Mouse (Mus musculus): ENCODE measurements around the gene Fam180a. TPM values are rescaled to one million over a fixed set of nuclear protein-coding genes. Genes with fewer than 3 reads are reported as not detected.

Fam180a gene
- polyA plus RNA-seq, 1 experiment, result 0.74 TPM

GRCm38 (mm10) chr6:35271868-35272765 lies 53.8 kb downstream of the Fam180a start:
- TF ChIP-seq CTCF (IDR thresholded peaks at IDR 0.05; ENCODE audit: borderline replicate concordance, insufficient read depth, low read depth, low read length), result no peak
- TF ChIP-seq POLR2A (IDR thresholded peaks at IDR 0.05; ENCODE audit: borderline replicate concordance, insufficient read depth, low read length), result no peak
- Histone ChIP-seq H3K4me1 (ENCODE audit: control insufficient read depth, insufficient read depth, low read length) (0 out of 2 replicates have a peak, but pooled peaks cover 3% of the 10 kb centered on the region), H3K27ac (ENCODE audit: insufficient read depth, low read length) (no peak overlapping the region), H3K27me3 (ENCODE audit: control insufficient read depth, insufficient read depth, low read length) (no peaks in the 10 kb centered on the region), H3K4me3 (replicated peaks; ENCODE audit: insufficient read depth, low read depth, low read length) (no peak overlapping the region)
- 82% methylated on average over 20 of the region's 20 CpGs for WGBS
- no peak for DNase-seq

- TF ChIP-seq CTCF (IDR thresholded peaks at IDR 0.05; ENCODE audit: borderline replicate concordance, insufficient read depth, low read depth, low read length), result no peak
- no peak for TF ChIP-seq POLR2A (IDR thresholded peaks at IDR 0.05; ENCODE audit: borderline replicate concordance, insufficient read depth, low read length)
- Histone ChIP-seq H3K4me3 (replicated peaks; ENCODE audit: insufficient read depth, low read depth, low read length) (no peak overlapping the region), H3K27me3 (ENCODE audit: control insufficient read depth, insufficient read depth, low read length) (no peaks in the 10 kb centered on the region), H3K27ac (ENCODE audit: insufficient read depth, low read length) (no peak overlapping the region), H3K4me1 (ENCODE audit: control insufficient read depth, insufficient read depth, low read length) (0 out of 2 replicates have a peak, but pooled peaks cover 3% of the 10 kb centered on the region)
- 15% methylated on average over 12 of the region's 12 CpGs for WGBS
- peak; percentile 33 to 54 for DNase-seq
These were observed 54.7 kb downstream of the Fam180a start for GRCm38 (mm10) chr6:35271094-35271855.

GRCm38 (mm10) chr6:35269643-35270042 lies 56.3 kb downstream of the Fam180a start:
- no peak for TF ChIP-seq CTCF (IDR thresholded peaks at IDR 0.05; ENCODE audit: borderline replicate concordance, insufficient read depth, low read depth, low read length)
- no peak for TF ChIP-seq POLR2A (IDR thresholded peaks at IDR 0.05; ENCODE audit: borderline replicate concordance, insufficient read depth, low read length)
- Histone ChIP-seq H3K27ac (ENCODE audit: insufficient read depth, low read length) (no peak overlapping the region), H3K27me3 (ENCODE audit: control insufficient read depth, insufficient read depth, low read length) (no peaks in the 10 kb centered on the region), H3K4me1 (ENCODE audit: control insufficient read depth, insufficient read depth, low read length) (0 out of 2 replicates have a peak, but pooled peaks cover 3% of the 10 kb centered on the region), H3K4me3 (replicated peaks; ENCODE audit: insufficient read depth, low read depth, low read length) (no peak overlapping the region)
- 81% methylated on average over 13 of the region's 13 CpGs for WGBS
- DNase-seq, result no peak

- H3K4me1 ChIP-seq (ENCODE audit: control insufficient read depth, insufficient read depth, low read length), result 0 out of 2 replicates have a peak, but pooled peaks cover 3% of the 10 kb centered on the region
- H3K27me3 ChIP-seq (ENCODE audit: control insufficient read depth, insufficient read depth, low read length), result no peaks in the 10 kb centered on the region
- no peak for TF ChIP-seq CTCF (IDR thresholded peaks at IDR 0.05; ENCODE audit: borderline replicate concordance, insufficient read depth, low read depth, low read length)
- TF ChIP-seq POLR2A (IDR thresholded peaks at IDR 0.05; ENCODE audit: borderline replicate concordance, insufficient read depth, low read length), result no peak
- 91% methylated on average over 13 of the region's 13 CpGs for WGBS
- no peak overlapping the region for H3K27ac ChIP-seq (ENCODE audit: insufficient read depth, low read length)
- DNase-seq, result no peak
- H3K4me3 ChIP-seq (replicated peaks; ENCODE audit: insufficient read depth, low read depth, low read length), result no peak overlapping the region
These were observed 57.2 kb downstream of the Fam180a start for GRCm38 (mm10) chr6:35268711-35269110.

- TF ChIP-seq POLR2A (IDR thresholded peaks at IDR 0.05; ENCODE audit: borderline replicate concordance, insufficient read depth, low read length) (no peak), CTCF (IDR thresholded peaks at IDR 0.05; ENCODE audit: borderline replicate concordance, insufficient read depth, low read depth, low read length) (no peak)
- Histone ChIP-seq H3K4me3 (replicated peaks; ENCODE audit: insufficient read depth, low read depth, low read length) (no peak overlapping the region), H3K4me1 (ENCODE audit: control insufficient read depth, insufficient read depth, low read length) (no peaks in the 10 kb centered on the region), H3K27me3 (ENCODE audit: control insufficient read depth, insufficient read depth, low read length) (no peaks in the 10 kb centered on the region), H3K27ac (ENCODE audit: insufficient read depth, low read length) (no peak overlapping the region)
- no peak for DNase-seq
- WGBS, result 82% methylated on average over 15 of the region's 15 CpGs
These were observed 60.2 kb downstream of the Fam180a start for GRCm38 (mm10) chr6:35265580-35266278.

Other genes with a start within 250 kb of the Fam180a start
- 24.2 and 26.1 TPM in 2 replicates for gene Cnot4, start 192.4 kb downstream of the Fam180a start, polyA plus RNA-seq (2012; rRNA removed)
- 21.1 and 23.6 TPM in 2 replicates for gene Nup205, start 148.7 kb downstream of the Fam180a start, polyA plus RNA-seq (2012; rRNA removed)
- gene Slc13a4, start 18.0 kb downstream of the Fam180a start, polyA plus RNA-seq (2012; rRNA removed), result 4.9 and 9.8 TPM in 2 replicates
- 73.4 and 79.1 TPM in 2 replicates for gene Mtpn, start 213.7 kb upstream of the Fam180a start, polyA plus RNA-seq (2012; rRNA removed)

Measured in cerebellum, adult 2 months (tissue).